Mouse (Mus musculus) gastrocnemius, adult 8-10 months (tissue): ENCODE results near the gene Dram1. TPM values are rescaled to one million over a fixed set of nuclear protein-coding genes. Genes with fewer than 3 reads are reported as not detected.

ENCODE experiments used
- DNase-seq, 2 experiments: peaks; one replicate each; pipeline ENCODE4 v3.0.0; 2022; ENCODE audit warnings: low spot score in 2 of 2
- total RNA-seq, 4 experiments: library from RNA; stranded (reverse); gene quantifications; 2 replicates each; pipeline ENCODE4 v1.2.4; 2022

Gene Dram1
- total RNA-seq, 4 experiments from 2014 or later, result 0.58 to 3.1 (median 1.4) TPM

DNA sequence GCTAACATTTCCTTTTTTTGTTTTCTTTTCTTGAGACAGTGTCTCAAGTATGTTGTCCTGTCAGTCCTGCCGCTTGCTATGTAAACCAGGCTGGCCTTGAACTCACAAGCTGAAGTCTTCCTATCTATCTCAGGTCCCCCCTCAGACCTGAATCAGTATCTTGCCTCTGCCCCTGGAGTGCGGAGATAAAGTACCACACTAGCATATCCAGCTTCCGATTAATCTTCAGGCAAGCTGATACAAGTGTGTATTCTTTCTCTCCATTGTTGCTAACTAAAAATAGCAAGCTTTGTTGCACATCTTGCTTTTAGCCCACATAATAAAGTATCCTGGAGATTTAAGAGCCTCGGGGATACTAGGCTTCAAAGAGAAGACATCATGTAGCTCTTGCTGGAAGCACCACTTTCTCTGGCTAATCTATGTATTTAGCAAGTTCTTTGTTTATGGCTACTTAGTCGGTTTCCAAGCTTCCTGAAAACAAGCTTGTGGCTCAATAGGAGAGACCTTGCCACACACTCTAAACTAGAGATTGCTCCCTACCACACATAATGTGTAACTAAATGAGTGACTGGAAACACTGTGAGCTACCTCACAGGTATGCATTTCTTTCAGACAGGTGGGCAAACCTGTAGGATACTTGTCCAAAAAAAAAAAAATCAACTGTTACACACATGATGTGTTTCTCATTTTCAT is 27.3 kb downstream of the Dram1 start:
- no peak for DNase-seq

DNA sequence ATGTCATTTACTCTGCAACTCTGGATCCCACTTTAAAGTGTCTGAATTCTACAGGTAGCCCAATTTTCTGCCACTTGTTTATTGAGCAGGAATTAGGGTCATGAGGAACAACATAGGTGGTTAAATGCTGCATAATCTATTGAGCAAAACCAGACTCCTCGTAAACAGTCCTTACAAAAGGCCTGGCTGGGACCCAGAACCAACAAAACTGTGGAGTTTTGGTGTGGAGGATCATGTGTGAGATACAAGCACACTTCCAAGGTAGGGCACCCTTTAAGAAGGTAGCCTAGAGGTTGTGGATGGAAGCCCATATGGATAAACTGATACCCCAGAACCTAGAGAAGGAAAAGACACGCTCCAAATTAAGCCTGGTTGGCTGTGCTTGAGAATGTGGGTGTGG is 28.2 kb downstream of the Dram1 start:
- DNase-seq, result no peak

DNA sequence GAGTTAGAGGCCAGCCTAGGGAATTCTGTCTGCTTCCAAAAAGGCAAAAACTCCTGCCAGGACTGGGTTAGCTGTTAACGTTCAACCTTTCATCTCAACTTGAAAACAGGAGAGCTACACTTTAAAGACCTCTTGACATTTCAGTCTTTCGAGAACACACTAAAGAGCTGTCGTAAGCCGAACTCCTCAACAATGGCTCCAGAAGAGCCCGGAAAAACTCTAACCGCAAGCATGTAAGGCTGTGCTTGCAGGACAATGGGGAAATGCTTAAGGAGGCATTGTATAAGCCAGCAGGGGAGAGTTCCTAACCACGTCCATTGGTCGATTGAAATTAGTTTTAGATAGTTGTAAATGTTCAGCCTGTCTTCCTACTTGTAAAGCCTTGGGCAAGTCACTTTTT is 29.1 kb downstream of the Dram1 start:
- no peak for DNase-seq

DNA sequence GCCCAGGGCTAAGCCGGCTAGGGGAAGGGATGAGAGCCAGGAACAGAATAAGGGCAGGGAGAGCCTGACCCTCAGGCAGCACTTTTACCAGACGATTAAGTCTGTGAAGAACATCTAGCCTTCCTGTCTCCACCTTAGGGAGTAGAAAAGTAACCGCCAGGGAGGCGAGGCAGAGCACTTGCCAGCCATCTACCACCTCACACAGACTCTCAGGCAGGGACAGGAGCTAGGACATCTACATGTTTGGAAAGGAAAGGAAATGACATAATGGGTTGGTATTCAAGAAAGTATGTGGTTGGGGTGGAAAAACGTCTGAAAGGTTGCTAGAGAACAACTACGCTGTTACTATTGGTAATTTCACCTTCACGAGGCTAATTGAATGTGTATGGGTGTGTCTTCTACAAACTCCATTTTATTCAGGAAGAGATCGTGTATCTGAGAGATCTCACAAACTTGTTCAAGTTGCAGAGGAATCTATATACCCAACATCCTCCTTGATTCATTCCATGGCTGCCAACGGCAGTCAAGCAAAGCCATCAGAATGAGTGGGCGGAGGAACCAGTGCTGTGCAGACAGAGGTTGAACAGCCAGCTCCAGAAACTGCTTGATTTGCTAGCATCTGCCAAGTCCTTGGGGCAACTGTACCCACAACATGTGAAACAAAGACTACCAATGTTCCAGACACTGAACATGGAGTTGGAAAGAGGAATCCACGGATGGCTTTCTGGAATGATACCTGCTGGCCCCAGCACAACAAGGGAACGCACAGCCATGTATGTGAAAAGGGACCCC is 32.2 kb downstream of the Dram1 start:
- no peak for DNase-seq

DNA sequence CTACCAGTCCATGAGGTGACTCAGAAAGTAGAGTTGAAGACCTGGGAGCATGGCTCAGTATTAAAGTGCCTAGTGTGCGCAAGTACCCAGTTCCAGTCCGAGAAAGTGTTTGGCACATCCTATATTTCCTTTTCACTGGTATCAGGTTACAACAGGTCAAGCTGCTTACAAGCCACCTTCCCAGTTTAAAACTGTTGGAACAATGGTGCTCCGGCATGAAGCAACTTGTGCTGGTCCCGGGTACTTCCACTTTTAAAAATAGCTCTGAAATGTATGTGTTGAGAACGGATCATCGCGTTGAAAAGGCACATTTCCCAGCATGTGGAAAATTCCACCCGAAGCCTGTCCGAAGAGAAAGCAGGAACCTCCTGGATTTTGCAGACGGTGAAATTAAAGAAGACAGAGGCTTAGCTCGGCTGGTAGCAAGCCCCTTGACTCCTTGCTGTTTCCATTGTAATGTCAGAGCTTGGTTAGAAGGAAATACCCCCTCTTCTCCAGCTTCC is 32.9 kb downstream of the Dram1 start:
- DNase-seq, result no peak

DNA sequence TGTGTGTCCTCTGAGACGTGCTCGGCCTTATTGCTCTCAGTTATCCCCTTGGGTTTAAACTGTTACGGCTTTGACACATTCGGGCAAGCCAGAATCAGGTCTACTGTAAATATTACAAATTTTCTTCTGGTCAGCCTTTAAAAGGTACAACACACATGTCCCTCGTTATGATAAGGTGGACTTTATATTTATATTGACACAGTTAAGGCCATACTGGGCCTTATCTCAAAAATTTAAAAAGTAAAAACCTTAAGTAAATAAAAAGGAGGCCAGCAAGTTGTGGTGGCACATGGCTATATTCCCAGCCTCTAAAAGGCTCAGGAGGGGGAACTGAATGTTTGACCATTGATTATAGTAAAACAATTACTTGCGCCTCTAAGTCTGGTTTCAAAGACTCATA is 37.5 kb downstream of the Dram1 start:
- no peak for DNase-seq

DNA sequence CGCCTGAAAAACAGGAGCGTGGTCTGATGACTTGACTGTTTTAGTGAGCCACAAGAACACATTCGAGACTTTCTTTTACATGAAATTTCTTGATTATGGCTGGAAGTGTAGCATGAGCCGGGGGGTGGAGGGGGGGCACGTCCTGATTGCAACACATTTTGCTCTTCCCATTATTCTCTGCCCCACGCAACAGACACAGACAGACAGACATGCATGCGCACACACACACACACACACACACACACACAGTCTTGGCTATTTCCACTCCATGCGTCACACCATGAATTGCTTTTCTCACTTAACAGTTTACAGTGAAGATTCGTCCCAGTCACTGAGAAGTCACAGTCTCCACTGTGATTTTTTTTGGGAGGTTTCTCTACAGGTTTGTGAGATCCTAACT is 38.2 kb downstream of the Dram1 start:
- no peak for DNase-seq

DNA sequence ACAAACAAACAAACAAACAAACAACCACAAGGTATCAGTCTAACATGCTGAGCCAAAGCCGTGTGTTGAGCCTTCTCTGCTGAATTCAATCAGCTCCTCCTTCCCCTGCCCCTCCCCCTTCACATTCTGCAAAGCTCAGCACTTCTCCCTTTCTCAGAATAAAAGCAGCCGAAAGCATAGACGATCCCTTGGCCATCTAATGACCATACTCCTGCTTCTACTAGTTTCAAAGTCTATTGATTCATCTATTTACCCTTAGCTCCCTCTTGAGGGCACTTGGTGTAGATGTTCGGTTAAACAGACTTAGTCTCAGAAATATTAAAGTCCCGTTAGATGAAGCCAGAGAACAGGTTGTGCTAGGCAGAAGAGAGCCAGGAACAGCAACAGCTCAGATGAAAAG is 48.2 kb downstream of the Dram1 start:
- no peak for DNase-seq

DNA sequence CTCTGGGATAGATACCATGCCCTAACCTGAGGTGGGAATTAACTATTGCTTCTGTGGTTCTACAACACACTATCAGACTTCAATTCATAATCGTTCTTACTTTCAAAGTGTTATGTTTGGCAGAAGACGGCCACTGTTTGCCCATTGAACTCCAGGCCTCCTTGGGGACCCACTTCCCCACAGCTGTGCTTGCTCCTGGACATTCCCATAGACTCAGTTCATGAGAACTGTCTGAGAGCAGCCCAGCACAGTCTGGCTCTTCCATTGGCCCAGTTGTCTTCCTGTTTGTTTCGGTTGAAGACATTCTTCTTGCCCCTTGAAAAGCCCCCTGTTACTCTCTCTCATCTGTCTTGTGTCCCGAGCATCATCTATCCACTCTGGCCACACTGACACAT is 50.8 kb downstream of the Dram1 start:
- no peak for DNase-seq

DNA sequence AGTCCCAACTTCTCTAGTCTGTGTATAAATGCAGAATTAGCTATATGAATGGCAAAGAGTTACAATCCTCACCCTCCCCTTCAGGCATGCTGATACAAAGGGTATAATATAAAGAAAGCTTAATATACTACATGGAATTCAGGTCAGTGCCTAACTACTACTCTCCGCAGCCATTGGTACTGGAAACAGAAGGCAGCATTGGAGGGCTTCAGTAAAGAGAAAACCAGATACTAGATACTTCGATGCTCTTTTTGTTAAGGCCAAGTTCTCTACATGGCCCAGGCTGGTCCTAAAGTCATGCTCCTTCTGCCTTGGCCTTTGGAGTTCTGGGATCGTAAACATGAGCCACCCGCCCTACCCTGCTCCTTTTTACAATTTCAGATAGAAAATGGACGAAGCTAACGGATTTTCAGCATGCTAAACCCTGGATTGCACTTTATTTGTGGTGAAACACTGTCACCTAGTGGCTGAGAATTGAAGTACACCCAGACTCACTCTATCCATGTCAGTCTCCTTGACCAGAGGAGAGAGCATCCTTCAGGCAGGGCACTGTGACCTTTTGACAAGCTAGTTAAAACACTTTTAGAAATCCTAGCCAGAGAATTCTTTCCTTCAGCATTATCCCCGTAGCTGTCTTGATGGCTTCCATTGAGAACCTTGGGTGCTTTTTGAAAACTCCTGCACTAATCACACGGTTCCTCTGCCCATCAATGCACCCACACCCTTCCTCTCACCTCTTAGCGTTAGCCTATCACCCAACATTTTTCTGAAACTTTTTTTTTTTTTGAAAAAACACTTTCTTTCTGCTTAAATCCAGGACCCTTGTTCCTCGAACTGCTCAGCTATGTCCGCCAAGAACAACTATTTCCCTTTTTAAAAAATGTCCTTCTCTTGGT is 51.5 kb downstream of the Dram1 start:
- peak; percentile 45 to 58 for DNase-seq

DNA sequence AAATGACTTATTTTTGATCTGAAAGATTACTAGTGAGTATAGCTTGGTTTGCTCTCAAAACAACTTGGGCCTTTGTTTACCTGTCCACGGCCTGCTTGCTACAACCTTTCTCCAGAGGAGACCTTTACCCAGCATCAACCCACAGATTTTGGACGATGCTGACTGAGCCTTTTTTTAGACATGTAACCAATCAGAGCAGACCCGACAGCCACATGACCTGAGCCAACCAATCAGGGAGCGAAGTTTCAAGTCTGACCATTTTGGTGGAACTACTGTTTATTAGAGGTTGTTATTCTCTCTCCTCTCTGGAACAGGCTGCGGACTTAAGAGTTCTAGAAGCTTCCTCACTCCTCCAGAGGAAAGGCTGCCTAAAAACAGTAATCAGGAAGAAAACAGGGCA is 57.1 kb downstream of the Dram1 start:
- no peak for DNase-seq

DNA sequence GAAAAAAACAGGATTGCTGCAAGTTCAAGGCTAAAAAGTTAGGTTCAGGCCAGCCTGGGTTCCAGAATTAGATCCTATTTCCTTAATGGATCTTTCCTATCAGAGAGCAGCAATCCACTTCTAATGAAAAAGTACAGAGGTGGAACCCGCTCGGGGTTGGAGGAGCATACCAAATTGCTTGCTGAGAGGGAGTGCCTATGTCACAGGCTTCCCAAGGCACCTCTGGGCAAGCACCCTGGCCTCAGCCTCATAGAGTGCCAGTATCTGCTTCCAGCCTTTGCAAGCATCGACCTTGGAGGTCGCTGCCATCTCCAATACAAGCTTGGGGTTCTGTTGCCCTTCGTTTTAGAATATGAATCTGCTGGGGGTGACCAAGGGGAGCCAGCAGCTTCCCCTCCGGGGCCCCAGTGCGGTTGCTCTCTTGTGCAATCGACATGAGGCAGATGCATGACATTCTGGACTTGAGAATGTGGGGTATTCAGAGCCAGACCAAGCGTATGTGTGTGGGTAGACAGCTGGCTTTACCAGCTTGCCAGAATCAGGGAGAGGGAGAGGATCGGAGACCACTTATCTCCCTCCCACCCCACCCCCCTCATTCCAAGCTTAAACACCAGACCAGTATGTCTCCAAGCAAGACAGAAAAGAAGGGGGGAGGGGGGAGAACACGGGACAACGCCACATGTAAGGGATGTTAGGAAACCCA is 58.0 kb downstream of the Dram1 start:
- DNase-seq, result no peak

DNA sequence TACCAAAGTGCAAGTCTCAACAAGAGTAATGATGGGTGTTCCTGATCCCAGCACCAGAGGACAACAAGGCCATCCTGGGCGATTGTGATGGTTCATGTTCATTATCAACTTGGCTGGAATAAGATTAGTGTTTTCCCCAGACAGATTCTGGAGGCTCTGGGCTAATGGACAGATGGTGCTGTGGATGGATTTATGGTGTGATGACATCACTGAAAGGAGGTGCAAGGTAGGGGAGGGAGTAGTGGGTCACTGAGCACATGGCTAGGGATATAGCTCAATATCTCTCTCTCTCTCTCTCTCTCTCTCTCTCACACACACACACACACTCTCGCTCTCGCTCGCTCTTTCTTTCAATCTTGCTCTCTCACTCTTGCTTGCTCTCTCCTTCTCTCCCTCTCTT is 60.7 kb downstream of the Dram1 start:
- DNase-seq, result no peak

DNA sequence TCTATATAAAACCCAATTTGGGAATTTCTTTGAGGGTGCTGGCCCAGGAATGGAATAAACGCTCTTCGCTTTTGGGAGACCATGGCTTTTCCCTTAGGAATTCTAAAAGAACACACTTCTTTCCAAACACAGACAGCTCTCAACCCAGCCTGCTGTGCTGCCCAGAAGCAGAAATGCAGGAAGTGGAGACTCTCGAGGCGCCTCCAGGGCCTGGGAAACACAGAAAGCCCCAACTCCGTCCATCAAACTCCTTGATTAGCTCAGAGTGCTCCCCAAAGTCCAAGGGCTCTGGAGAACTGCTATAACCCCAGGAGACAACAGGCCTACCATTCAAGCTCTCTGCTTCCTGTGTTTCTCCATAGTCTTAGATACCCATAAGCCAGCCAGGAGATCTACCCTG is 61.7 kb downstream of the Dram1 start:
- DNase-seq, result no peak

DNA sequence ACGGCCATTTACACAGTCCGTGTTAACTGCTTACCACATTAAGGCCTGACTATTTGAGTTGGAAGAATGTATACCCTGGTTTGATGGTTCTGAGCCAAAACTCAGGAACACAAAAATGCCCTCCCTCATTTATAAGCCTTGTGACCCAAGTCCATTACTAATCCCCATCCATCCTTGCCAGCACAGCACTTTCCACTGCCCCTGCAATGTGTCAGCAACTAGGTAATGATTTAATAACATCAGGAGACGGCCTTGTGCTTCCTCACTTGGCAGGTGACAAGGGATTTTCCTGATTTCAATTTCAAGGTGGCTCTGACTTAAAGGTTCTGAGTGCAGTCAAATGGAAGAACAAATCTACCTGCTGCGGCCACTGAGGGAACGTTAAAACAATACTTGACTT is 64.0 kb downstream of the Dram1 start:
- DNase-seq, result no peak

DNA sequence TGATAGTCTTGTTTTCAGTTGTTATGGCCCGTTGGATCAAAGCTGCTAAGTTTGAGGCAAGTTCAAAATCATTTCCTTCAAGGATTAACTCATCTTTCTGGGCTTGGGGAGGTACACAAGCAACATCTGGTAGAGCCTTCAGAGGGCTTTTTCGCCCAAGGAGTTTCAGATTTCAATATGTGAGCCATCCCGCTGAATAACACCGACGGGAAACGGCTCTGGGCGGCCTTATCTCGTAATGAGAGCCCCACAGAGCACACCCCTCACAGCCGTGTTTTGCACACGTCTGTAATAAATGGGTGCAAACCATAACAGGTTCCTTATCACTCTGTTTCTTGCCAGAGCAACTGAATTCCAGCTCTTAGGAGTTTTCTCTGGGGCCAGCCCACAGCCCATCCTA is 69.0 kb downstream of the Dram1 start:
- DNase-seq, result no peak

DNA sequence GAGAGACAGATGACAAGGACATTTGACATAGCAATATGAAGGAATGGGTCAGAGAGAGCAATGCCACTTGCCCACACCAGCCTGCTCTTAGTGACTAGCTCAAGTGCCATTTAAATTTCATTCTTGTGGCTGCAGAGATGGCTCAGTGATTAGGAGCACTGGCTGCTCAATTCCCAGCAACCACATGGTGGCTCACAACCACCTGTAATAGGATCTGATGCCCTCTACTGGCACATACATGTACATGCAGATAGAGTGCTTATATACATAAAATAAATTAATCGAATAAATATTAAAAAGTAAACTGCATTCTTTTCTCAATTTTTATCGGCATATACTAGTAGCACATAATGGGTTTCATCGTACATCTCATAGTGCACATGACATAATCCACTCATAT is 72.6 kb downstream of the Dram1 start:
- DNase-seq, result no peak

DNA sequence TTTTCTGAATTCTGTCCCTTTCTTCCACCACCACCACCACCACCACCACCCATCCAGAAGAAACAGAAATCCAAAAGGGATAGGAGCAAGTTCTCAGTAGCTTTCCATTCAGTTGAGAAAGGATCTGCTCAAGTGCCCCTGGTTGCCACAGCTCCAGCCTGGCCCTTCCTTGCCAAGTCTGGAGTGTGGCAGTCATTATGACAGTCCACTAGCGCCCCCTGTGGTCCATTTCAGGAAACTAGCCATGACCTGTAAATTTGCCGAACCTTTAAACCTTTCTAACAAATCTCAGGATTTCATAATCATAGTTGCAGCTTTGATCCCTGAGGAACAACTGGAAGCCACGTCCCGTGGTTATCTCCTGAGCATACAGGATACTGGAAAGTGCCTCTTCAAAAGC is 74.6 kb downstream of the Dram1 start:
- DNase-seq, result peak; percentile 63 to 71

DNA sequence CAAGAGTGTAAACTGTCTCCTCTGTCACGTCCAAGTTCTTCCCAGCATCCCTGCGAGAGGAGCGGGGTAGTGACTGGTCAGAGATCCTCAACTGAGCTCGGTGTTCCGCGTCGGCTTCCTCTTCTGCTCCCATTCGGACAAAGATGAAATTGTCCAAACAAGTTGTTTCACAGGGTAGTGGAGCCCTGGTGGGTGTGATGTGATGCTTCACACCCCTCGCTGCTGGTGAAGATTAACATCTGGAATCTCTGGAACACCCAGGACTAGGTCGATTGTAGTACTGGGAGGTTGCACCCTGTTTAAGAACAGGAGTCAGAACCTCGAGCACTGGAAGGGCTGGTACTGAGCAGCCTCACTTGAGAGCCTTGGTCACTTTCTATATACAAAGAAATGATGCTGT is 75.8 kb downstream of the Dram1 start:
- DNase-seq, result peak in 1 of 2 experiments; percentile 12

DNA sequence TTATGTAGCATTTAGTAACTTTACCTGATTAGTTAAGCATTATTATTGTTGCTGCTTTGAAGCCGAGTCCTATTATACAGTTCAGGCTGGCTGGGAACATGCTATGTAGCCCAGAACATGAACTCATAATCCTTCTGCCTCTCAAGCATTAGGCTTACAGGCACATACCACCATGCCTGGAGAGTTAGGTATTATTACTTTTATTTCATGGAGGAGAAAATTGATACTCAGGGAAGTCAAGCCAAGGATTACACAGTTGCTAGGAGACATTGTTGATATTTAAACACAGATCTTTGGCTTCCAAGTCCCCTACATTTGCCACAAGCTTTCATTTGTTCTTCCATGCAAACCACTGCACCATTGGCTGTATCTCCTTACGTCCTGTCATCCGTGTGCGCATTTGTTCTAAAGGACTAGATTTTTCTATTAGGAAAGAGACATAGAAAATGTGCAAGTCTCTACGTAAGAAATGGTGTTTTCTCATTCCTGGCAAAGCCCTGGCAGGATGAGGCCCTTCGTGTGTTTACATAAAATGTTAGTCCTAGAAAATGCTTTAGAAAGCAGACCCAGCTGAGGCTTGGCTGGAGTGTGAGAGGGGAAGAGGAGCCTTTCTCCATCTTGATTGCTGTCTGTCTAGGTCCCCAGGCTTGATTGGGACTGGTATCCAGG is 76.9 kb downstream of the Dram1 start:
- DNase-seq, result no peak

DNA sequence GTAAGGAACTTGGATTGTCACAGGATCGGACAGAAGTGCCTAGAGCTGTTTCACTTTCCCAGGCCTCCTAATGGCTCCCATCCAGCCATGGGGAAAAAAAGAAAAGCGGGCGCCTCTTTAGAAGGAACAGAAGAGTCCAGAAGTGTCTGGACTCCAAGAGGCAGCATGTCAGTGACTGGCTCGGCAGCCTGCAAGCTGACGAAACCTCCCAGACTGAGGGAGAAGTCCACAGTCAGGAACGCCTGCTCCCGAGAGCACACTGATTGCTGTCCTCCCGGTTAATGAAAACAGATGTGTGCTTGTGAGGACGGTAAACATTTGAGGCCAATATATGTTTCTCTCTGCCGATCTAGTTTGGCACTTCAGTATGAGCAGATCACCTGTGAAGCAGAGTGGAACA is 81.9 kb downstream of the Dram1 start:
- DNase-seq, result peak; percentile 25 to 47
